Mouse (Mus musculus) small intestine, adult 2 months (tissue): ENCODE results near the gene Pdia4.

ENCODE experiments used
- CTCF ChIP-seq: fragments of 200-500 bp; IDR thresholded peaks from 2 replicates; pipeline ENCODE4 v1.5.1; 2012; ENCODE audit warnings: low read depth, mild to moderate bottlenecking, control low read depth, inconsistent platforms, low read length, moderate library complexity, mixed read lengths; ENCODE audit not compliant: insufficient replicate concordance, insufficient read length; ENCODE audit errors: extremely low read depth
- POLR2A ChIP-seq: fragments of 200-500 bp; IDR thresholded peaks from 2 replicates; pipeline ENCODE4 v1.6.1; 2012; ENCODE audit warnings: low read depth, mild to moderate bottlenecking, control low read depth, inconsistent platforms, low read length, moderate library complexity

- no peak for TF ChIP-seq POLR2A
- no peak for TF ChIP-seq CTCF
Observed at GRCm38 (mm10) chr6:47835984-47836521, 22.8 kb upstream of the Pdia4 start.
